ENCODE assay signal across 9 mouse cellular contexts in the genomic region with DNA sequence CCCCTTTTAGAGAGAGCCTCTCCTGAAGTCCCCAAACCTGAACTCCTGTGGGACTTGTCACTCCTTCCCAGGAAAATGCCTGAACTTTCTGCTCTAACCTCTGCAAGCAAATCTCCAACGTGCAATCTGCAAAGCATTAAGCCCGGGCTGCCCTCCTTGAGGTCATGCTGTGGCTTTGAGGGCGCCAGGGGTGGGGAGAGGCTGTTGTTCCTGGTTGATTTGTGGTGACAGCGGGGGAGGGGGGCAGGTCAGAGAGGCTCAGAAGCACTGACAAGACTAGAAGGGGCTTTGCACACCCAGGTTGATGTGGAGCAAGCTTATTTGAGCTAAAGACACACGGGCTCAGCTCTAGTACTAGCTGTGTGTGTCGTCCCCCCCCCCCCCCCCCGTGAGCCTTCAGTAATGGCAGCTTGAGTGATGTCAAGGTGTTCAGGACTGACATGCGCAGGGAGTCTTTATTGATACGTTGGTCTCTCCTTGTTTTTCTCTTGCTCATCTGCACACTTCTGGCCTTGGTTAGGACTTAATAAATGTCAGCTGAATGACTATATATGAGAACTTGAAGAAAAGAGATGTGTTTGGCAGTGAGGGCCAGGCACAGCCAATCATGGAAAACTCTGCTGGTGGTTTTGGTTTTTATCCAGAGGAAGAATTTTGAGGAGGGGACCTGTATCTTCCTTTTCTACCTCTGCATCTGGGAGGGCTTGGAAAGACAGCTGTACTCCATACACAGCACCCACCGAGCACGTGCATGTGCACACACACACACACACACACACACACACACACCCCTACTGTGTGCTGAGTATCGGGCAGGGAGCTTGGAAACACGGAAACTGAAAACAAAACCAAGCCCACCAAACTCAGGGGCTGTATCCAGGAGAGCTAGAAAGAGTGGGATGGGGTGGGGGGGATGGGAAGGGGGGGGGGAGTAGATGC. TPM values are rescaled to one million over a fixed set of nuclear protein-coding genes. Genes with fewer than 3 reads are reported as not detected.
DNase-seq lines count a peak whose midpoint lies in the region; ATAC-seq and TF ChIP-seq lines count a peak whose summit lies in the region.
"Had no signal": no experiment of that assay in that cellular context is flagged by ENCODE, and none has a peak within 500 bp of the region (broad histone marks: within the 10 kb centered on the region; RNA-seq: fewer than 3 reads in every experiment).

No protein-coding gene starts in this region.

- no peaks in the 10 kb centered on the region for H3K36me3 ChIP-seq in ES-E14 (ENCODE audit: control insufficient read depth, insufficient read depth, low read length, poor library complexity, severe bottlenecking)
- H3K36me3 ChIP-seq in embryonic facial prominence, embryonic 15.5 days = no peaks in the 10 kb centered on the region
- H3K36me3 ChIP-seq in neural tube, embryonic 12.5 days = no peaks in the 10 kb centered on the region
- H3K36me3 ChIP-seq: liver, embryonic 13.5 days had no signal

- 5% methylated on average over 13 of the region's 13 CpGs for WGBS in embryonic facial prominence, embryonic 15.5 days
- WGBS in neural tube, embryonic 12.5 days = 2% methylated on average over 13 of the region's 13 CpGs

- DNase-seq in cerebellum, postnatal 14 days = peak; percentile 20 to 23
- DNase-seq in cerebellum, adult 9-11 months = no peak
- peak; percentile 20 for DNase-seq in ES-E14 (ENCODE audit: low read depth, low spot score)
- peak; percentile 29 for DNase-seq in kidney, postnatal 14 days
- DNase-seq in layer of hippocampus, adult 8-10 months (ENCODE audit: low spot score in 2 of 2) = no peak
- DNase-seq: liver, embryonic 13.5 days had no signal

- peak; percentile 41 for ATAC-seq in embryonic facial prominence, embryonic 15.5 days (ENCODE audit: insufficient number of reproducible peaks, low FRiP score, low TSS enrichment, low read depth)
- ATAC-seq in neural tube, embryonic 12.5 days (ENCODE audit: low FRiP score, low read depth) = peak; percentile 49; the same call in 1 of the 2 replicates
- no peak for ATAC-seq in megakaryocyte-erythroid progenitor cell, adult 5-6 weeks (replicated peaks; ENCODE audit: low FRiP score, low TSS enrichment, poor library complexity, severe bottlenecking)

- no peak overlapping the region for H3K4me3 ChIP-seq in ES-E14 (ENCODE audit: insufficient read depth in 1 of 2, low read depth in 1 of 2, low read length in 2 of 2, poor library complexity in 1 of 2, severe bottlenecking in 1 of 2)
- H3K4me3 ChIP-seq in embryonic facial prominence, embryonic 15.5 days (replicated peaks) = peak overlapping the region; percentile 14
- H3K4me3 ChIP-seq in neural tube, embryonic 12.5 days = peak overlapping the region; percentile 9; the same call in 1 of the 2 replicates
- H3K4me3 ChIP-seq: liver, embryonic 13.5 days had no signal

- H3K9me3 ChIP-seq in ES-E14 (ENCODE audit: control insufficient read depth, insufficient read depth, low read depth, low read length) = no peaks in the 10 kb centered on the region
- no peaks in the 10 kb centered on the region for H3K9me3 ChIP-seq in embryonic facial prominence, embryonic 15.5 days (replicated peaks)
- no peaks in the 10 kb centered on the region for H3K9me3 ChIP-seq in neural tube, embryonic 12.5 days
- H3K9me3 ChIP-seq: liver, embryonic 13.5 days had no signal

- H3K4me2 ChIP-seq in embryonic facial prominence, embryonic 15.5 days (replicated peaks) = peak overlapping the region; percentile 38
- H3K4me2 ChIP-seq in neural tube, embryonic 12.5 days (replicated peaks) = peak overlapping the region; percentile 57
- H3K4me2 ChIP-seq: liver, embryonic 13.5 days had no signal

- in situ Hi-C loops in ES-E14 (cut with MboI; ENCODE audit: low sequenced_read_pairs in 2 of 2, unreplicated experiment in 2 of 2) = no loop called here

- H3K27ac ChIP-seq in ES-E14 (ENCODE audit: insufficient read depth, low read depth, low read length, poor library complexity, severe bottlenecking) = no peak overlapping the region
- peak overlapping the region; percentile 89 for H3K27ac ChIP-seq in embryonic facial prominence, embryonic 15.5 days (replicated peaks)
- peak overlapping the region; percentile 72 for H3K27ac ChIP-seq in neural tube, embryonic 12.5 days

- peaks cover 0 to 20% of the 10 kb centered on the region in 2 experiments; a peak in 2 of 4 replicates for H3K4me1 ChIP-seq in ES-E14 (ENCODE audit: control insufficient read depth in 2 of 2, insufficient read depth in 2 of 2, low read length in 2 of 2, poor library complexity in 1 of 2)
- H3K4me1 ChIP-seq in embryonic facial prominence, embryonic 15.5 days = peaks cover 56% of the 10 kb centered on the region
- peaks cover 36% of the 10 kb centered on the region for H3K4me1 ChIP-seq in neural tube, embryonic 12.5 days

- no peaks in the 10 kb centered on the region for H3K27me3 ChIP-seq in embryonic facial prominence, embryonic 15.5 days
- H3K27me3 ChIP-seq in neural tube, embryonic 12.5 days (replicated peaks) = no peaks in the 10 kb centered on the region

- no peak overlapping the region for H3K9ac ChIP-seq in ES-E14 (ENCODE audit: insufficient read depth, low read depth, low read length, poor library complexity, severe bottlenecking)
- no peak overlapping the region for H3K9ac ChIP-seq in embryonic facial prominence, embryonic 15.5 days
- H3K9ac ChIP-seq in neural tube, embryonic 12.5 days = 0 out of 2 replicates have a peak overlapping the region, but pooled peaks have one; percentile 38
- H3K9ac ChIP-seq: liver, embryonic 13.5 days had no signal

TF ChIP-seq in ES-E14, 5 proteins besides CTCF, POLR2A, EP300 and RAD21:
- TF ChIP-seq MAFK (IDR thresholded peaks at IDR 0.05; ENCODE audit: insufficient read depth, low read depth, low read length) = no peak
- TF ChIP-seq ZC3H11A (IDR thresholded peaks at IDR 0.05; ENCODE audit: borderline replicate concordance, low read depth, low read length) = no peak
- no peak for TF ChIP-seq ZNF384 (IDR thresholded peaks at IDR 0.05; ENCODE audit: low read depth, low read length)

RNA-seq across cellular contexts. Expression of a gene that starts 6.5 kb away (rescaled TPM):
- total RNA-seq in ES-E14 (2012; rRNA removed) = not detected in 2 replicates
- 0.43 and 1.3 TPM in 2 replicates for polyA plus RNA-seq in embryonic facial prominence, embryonic 15.5 days (2015; fragmentation: Nextera tagmentation; extraction: Ambion mirVana)
- not detected in 2 replicates for polyA plus RNA-seq in neural tube, embryonic 12.5 days (2016; fragmentation: Nextera tagmentation; extraction: Ambion mirVana)
- total RNA-seq in layer of hippocampus, adult 8-10 months (2022) = not detected
- not detected in 2 replicates for total RNA-seq in megakaryocyte-erythroid progenitor cell, adult 5-6 weeks (2014; fragmentation: Nextera tagmentation)
- not detected in 2 replicates for total RNA-seq in megakaryocyte-erythroid progenitor cell, adult 5-6 weeks (2017)
- polyA plus RNA-seq: liver, embryonic 13.5 days had no signal

RNA-seq across cellular contexts. Expression of a gene that starts 21.7 kb away (rescaled TPM):
- total RNA-seq in ES-E14 (2012; rRNA removed) = not detected in 2 replicates
- polyA plus RNA-seq in embryonic facial prominence, embryonic 15.5 days (2015; fragmentation: Nextera tagmentation; extraction: Ambion mirVana) = 0.98 and 1.2 TPM in 2 replicates
- 0.18 and 0.37 TPM in 2 replicates for polyA plus RNA-seq in neural tube, embryonic 12.5 days (2016; fragmentation: Nextera tagmentation; extraction: Ambion mirVana)
- total RNA-seq in layer of hippocampus, adult 8-10 months (2022) = not detected
- not detected in 2 replicates for total RNA-seq in megakaryocyte-erythroid progenitor cell, adult 5-6 weeks (2014; fragmentation: Nextera tagmentation)
- total RNA-seq in megakaryocyte-erythroid progenitor cell, adult 5-6 weeks (2017) = not detected in 2 replicates

RNA-seq across cellular contexts. Expression of a gene that starts 49.1 kb away (rescaled TPM):
- total RNA-seq in ES-E14 (2012; rRNA removed) = not detected in 2 replicates
- polyA plus RNA-seq in embryonic facial prominence, embryonic 15.5 days (2015; fragmentation: Nextera tagmentation; extraction: Ambion mirVana) = 5.1 and 6.3 TPM in 2 replicates
- polyA plus RNA-seq in neural tube, embryonic 12.5 days (2016; fragmentation: Nextera tagmentation; extraction: Ambion mirVana) = 1.2 and 1.9 TPM in 2 replicates
- total RNA-seq in layer of hippocampus, adult 8-10 months (2022) = under 1 TPM in 2 of 4 experiments, not detected in 2; 0.13 to 0.16 TPM
- not detected in 2 replicates for total RNA-seq in megakaryocyte-erythroid progenitor cell, adult 5-6 weeks (2014; fragmentation: Nextera tagmentation)
- total RNA-seq in megakaryocyte-erythroid progenitor cell, adult 5-6 weeks (2017) = not detected in 2 replicates

Comparison
In these comparisons a context has a peak if more than half of its experiments do, and no peak if none do; other contexts are left out.
1. DNase-seq: peak in cerebellum, postnatal 14 days (2 of 2), ES-E14 (single experiment) and kidney, postnatal 14 days (single experiment); none in cerebellum, adult 9-11 months (single experiment) and layer of hippocampus, adult 8-10 months (0 of 2).
2. H3K4me3 ChIP-seq: peak in embryonic facial prominence, embryonic 15.5 days (single experiment) and neural tube, embryonic 12.5 days (single experiment); none in ES-E14 (0 of 2).